Mouse (Mus musculus) urinary bladder, postnatal 36 days (tissue): ENCODE data around the gene Pyroxd2.
A peak's percentile ranks its signal among the peaks of the same experiment; 100 is the strongest.

Experiments used
- DNase-seq, 2 experiments: peaks; one replicate each; pipeline ENCODE4 v3.0.0; 2022; ENCODE audit warnings: low spot score in 2 of 2, mixed read lengths in 1 of 2

Gene Pyroxd2

DNA sequence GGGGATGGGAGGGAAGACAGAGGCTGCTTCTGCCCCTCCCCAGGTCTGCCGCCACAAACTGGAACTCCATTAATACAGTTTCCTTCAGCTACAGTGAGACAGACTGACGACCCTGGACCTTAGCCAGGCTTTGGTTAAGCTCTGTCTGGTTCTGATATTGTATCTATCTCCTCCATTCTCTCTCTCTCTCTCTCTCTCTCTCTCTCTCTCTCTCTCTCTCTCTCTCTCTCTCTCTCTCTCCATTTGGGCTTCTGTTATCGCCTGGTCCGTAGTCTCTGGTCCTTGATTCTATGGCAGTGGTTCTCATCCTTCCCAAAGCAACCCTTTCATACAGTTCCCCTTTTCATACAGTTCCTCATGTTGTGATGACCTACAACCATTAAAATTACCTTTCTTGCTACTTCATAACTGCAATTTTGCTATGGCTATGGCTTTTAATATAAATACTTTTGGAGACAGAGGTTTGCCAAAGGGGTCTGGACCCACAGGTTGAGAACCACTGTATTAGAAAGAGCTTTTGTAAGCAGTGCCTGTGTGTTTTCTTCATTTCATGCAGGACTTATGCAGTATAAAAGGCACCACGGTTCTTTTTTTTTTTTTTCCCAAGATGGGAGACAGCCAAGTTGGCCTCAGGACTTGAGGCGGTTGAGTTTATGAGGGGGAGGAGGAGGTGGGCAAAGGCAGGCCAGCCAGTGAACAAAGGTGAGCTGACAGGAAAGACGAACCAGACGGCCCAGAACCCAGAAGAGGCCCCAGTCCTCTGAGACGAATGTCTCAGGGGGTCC is 7.3 kb downstream of the Pyroxd2 start:
- DNase-seq: no peak

DNA sequence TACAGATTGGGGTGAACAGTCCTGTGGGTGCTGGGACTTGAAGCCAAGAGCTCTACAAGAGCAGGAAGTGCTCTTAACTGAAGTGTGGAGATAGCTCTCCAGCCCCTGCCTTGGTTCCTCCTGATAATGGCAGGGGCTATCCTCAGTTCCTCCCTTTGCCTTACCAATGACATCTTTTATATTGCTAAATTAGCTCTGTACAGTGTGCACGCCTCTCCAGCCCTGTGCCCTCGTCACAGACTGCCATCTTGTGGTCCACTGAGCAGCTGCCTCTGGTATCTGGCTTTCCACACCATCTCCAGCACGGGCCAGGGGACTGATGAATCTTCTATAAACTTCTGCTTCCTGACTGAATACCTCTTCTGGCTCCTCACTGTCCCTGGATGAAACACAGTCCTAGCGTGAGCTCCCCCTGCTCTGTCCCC is 8.4 kb downstream of the Pyroxd2 start:
- DNase-seq: peak; percentile 15 to 52

DNA sequence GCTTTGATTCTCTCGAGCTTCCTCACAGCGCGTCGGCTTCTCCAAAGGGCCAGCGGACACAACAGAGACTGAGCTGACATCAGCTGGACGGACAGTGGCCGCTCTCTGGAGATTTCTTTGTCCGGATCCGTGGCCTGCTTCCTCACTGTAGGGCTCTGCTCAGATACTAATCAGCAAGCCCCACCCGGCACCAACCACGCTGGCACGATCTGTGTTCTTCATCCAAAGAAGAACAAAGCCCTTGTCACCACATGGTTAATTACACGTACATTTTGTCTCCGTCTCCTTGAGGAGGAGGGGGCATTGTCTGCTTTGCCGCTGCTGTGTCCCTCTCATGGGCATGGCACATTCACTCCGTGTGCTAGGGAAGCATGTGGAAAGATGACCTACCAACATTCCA is 9.3 kb downstream of the Pyroxd2 start:
- DNase-seq: no peak

DNA sequence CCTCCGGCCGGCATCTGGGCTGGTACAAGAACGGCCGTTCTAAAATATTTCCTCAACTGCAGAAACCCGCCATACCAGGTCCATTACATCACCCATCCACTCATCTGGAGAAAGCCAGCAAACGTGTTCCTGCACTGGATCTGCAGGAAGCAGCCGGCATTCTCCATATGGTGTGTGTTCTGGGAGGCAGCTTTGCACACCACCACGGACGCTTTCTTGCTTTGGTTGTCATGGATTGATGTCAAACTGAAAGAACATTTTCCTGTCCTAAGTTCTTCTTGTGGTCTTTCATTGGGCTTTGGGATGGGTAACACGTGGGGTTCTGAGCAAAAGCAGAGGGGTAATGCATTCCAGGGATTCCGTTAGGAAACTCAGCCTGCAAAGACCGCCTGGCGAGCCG is 10.7 kb downstream of the Pyroxd2 start:
- DNase-seq: no peak

DNA sequence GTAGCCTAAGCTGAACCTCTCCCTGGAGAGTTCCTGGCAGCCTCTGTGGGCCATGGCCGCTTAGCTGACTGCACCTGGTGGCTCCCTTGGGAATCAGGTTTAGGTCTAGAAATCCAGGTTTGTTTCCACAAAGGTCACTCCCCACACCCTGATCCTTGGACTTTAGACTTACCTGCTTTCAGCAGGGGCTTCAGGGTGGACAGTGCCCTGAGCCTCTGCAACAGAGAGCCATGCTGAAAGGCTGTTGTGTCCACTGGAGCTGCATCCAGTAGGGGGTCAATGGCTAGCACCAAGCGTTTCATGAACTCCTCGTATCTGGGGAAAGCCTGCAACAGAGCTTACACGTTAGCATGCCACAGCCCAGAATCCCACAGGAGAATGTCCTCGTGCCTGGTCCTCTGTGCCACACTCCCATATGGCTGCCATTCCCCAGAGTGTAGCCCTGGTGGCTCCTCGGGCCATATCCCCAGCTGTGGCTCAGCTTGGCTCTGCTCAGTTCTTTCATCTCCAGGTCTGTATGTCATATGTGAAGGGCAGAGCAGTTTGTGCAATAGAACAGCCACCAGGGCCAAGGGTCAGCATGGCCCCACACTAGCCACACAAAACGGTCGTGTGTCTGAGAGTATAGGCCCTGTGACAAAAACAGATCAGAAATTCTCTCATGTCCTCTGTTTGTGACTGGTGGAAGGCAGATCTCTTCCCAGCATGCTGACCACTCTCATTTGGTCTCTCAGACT is 12.2 kb downstream of the Pyroxd2 start:
- DNase-seq: no peak

DNA sequence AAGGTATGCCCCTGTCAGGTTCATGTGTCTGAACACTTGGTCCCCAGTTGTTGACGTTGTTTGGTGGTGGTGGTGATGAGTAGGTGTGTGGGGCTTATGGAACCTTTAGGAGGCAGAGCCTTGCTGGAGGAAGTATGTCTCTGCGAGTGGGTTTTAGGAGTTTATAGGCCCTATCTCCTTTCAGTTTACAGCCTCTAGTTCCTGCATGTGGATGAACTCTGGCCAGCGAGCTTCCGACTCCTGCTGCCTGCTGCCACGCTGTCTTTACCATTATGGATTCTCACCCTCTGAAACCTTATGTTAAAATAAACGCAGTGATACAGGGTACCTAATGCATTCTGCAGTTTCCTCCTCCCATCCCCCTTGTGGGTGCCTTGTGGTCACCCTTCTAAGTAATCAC is 12.8 kb downstream of the Pyroxd2 start:
- DNase-seq: no peak

DNA sequence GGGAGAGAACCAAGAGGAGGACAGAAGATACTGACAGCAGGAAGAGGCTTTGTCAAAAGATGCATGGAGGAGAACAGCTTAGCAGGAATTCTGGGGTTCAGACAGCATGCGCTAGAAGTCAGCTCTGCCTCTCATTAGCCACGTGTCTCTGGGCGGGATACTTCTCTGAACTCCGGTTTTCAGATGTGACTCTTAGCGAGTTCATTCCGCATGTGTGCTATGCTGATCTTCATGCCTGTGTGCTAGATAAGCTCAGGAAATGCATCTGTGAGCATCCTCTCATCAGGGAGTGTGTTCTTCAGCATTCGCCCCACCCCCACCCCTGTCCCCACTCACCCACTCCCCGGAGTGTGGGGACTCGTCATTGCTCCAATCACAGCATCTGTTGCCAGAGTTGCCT is 14.8 kb downstream of the Pyroxd2 start:
- no peak for DNase-seq

DNA sequence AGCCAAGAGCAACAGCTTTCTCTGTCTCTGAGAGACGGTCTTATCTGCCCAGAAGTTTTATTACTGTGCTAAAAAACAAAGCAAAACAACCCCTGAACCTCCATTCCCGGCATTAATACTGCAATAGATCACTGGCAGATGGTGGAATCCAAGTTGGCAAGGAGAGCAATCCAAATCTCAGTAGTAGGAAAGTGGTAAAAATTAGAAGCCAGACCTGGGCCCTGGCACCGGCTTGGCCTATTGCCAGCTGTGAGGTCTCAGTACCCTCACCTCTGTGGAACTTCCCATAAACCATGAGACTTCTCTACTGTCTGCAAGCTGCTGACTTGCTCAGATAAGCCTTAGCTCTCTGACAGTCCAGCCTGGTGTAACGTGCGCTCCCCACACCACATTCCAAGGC is 17.6 kb downstream of the Pyroxd2 start:
- no peak for DNase-seq

DNA sequence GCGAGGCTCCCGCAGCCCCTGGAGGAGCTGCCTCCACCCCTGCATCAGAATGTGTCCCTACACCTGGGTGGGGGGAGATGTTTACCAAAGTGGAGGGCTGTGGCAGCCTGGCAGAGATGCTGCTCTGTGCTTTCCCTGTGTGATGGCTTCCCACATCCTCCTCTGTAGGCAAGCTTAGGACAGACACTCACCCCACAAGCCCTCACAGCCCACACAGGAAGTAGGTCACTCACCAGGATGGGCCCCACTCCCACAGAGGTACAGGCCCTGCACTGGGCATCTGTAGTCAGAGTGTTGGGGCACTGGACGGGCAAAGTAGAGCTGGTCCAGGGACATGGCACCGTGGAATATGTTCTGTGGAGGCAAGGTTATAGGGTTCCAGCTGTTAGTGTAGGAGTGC is 25.2 kb downstream of the Pyroxd2 start:
- no peak for DNase-seq

DNA sequence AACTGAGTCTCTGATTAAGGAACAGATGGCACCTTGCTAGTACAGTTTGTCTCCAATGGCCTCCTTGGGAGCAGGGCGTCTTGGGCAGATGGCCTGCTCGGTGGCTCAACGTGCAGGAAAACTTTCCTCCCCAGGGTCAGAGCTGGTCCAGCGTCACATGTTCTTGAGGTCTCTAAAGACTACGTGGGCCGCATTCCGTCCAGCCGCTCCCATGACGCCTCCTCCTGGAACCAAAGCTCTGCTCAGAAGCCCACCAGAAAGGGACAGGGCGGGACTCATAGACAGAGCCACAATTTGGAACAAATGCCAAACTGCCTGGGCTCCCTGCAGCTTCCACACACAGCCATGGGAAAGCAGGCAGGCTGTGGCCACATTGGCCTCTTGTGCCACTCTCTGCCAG is 25.8 kb downstream of the Pyroxd2 start:
- DNase-seq: no peak

DNA sequence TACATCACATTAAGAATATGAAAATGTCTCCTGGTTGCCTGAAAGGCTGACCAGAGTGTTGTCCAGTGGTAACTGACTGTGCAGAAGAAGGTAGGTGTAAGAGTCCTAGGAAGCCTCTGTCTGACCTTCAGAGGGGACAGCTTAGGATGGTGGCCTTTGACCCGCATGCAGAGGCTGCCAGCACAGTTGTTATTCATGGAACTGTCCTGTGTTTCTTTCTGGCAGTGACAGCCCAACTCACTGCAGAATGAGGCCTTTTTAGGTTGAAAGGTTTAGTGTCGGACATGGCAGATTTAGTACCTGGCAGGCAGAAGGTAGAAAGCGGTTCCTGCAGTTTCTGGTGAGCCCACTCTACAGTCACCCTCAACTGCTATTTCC is 26.6 kb downstream of the Pyroxd2 start:
- DNase-seq: no peak

DNA sequence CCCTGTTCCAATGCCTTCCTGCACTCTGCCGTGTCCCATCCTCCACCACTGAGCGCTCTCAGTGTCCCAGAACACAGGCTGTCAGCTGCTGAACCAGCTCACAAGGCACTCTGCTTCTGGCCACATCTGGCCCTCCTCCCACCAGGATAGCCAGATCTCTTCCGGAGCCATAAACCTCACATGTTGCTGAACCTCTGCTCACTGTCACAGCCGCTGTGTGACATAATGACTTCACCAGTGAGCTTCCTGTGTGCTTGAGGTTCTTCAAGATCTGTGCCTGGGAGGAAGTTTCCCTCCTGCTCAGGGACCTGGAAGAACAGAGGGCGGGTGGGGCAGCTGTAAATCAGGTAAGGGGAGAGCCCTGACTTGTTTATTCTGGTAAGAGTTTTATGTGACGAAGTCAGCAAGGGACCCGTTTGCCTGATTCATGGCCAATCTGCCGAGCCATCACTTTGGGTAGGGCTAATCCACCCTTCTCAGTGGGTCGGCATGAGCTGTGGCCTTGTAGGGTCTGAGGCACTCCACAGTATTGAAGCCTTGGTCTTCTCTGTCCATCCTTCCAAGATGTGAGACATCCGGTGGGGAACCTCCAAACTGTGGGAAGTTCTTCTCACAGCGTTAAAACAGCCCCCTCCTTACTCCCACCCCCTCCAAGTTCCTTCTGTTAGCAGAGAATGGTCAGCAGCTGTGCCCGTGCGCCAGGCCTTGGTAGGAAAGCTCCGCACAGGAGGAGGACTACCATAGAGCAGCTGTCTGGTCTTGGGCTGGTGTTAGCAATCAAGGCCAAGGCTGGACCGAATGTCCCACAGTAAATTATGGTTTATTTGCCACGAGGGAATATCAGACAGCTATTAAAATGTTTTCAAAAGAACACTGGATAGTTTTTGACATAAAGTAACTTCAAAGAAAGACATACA is 27.3 kb downstream of the Pyroxd2 start:
- DNase-seq: no peak

DNA sequence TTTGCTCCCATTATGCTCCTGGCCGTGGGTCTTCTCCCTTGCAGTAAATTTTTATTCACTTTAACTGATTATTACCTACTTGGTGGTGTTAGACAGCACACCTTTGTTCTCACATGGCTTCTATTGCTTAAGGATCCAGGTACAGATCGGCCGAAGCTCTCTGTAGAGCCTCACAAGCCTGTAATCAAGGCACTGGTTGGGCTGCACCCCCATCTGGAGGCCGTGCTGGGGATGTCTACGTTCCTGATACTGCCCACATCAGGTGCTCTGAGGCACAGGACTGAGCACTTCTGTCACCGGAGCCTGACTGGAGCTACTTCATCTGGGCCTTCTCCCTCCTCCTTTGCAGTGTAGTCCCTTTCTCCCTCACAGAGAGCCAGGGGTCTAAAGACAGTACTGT is 29.3 kb downstream of the Pyroxd2 start:
- DNase-seq: no peak

DNA sequence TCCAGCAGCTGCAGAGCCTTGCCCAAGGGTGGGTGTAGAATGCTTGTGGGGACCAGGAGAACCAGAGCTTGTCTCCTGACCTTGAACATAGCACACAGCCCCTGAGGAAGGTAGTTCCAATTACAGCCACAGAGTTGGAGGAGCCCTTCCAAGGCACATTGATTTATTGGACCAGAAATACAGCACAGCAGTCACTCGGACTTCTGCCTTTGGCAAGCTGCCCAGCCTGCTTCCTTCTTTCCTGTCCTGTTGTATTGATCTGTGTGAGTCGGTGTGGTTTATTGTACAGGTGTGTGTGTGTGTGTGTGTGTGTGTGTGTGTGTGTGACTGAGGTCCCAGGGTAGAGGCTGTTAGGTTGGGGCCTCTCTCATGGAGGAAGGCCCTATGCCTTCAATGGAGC is 30.1 kb downstream of the Pyroxd2 start:
- DNase-seq: no peak

DNA sequence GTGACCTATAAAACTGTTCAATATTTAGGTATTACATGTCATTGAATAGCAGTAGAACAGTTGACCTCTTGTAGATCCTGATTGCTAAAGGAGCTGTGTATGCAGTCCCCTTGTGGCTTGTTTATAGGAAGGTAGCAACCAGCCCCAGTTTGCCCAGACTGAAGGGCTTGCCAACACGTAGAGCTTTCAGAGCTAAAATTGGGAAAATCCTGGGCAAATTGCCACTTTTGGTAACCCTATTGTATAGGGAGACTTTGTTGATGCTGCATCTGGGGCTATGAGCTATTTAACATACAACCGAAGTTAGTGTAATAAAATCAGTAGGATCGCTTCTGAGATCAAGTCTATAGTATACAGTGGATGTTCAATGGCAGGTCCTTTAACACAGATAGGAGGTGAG is 34.5 kb downstream of the Pyroxd2 start:
- DNase-seq: no peak

DNA sequence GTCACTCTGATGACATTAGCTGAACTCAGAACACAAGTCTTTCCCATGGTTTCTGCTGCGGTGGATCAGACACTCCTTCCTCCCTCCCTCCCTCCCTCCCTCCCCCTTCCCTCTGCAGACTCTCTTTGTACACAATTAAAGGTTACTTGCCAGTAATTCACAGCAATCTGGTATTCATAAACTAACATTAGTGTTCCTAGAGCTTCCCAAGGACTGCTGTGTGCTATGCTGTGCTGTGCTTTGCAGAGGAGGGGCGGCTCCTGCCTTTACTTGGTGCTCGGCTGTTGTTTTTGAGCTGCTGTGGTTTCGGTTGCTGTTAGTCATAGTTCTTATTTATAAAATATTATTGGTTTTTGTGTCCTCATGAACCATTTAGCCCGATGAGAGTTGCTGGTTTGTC is 34.9 kb downstream of the Pyroxd2 start:
- no peak for DNase-seq

DNA sequence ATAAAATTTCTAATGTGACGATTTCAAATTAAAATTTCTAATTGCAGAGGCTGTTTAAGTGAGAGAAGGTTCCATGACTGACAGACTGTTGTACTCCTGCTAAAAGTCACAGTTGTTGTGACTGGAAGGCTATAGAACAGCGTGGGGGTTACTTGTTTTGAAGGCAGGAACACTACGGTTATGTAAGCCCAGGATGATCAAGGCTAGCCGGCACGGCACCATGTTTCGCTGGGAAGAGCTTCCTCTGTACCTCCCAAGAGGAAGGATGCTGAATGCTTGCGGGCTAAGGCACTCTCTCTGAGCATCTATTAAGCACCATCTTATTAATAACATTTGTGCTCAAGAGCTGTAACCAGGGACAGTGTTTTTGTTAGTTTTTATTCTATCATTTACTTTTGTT is 36.1 kb downstream of the Pyroxd2 start:
- DNase-seq: no peak

DNA sequence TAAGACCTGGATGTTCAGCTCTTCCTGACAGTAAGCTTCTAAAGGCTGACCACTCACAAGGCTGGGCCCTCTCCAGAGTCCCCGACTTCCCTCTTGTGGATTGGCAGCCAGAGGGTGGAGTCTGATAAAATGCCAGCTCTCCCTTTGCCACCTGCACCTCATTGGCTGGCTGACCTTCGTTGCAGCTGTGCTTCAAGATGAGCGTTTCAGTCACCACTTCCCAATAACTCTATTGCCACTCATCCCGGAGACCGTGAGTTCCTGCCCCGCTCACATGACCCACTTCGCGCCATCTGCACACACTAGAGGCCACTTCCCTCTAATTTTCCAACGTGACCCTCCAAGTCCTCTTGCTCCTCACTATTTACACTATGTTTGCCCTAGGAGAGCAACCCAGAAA is 38.8 kb downstream of the Pyroxd2 start:
- DNase-seq: no peak

DNA sequence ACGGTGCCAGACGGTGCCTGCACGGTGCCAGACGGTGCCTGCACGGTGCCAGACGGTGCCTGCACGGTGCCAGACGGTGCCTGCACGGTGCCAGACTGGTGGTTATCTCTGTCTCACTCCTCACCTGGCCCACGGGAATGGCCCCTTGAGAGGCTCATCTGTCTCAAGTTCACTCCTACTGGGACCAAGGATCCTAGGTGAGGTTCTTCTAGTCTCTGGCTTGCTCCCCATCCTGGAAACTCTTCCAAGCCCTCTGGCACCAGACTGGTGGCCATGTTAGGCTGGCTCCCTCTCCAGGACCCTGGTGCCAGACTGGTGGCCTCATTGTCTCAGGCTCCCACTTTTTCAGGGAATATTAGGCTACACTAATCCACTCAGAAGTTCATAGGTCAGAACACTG is 53.1 kb downstream of the Pyroxd2 start:
- no peak for DNase-seq

DNA sequence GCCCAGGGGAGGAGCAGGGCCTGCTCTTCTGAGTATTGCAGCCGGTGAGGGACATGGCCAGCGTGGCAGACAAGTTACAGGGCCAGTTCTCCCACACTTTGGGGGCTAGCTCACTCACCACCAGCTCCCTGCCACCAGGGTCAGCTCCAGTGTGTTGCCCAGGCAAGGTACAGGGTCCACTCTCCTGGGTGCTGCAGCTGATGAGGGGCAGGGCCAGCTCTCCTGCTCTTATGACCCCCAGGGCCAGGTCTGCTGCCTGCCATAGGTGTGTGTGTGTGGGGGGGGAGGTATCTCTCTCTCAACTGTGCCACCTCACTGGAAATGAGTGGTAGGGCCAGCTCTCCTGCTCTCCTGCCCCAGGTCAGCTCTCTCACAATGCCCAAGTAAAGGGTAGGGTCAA is 54.0 kb downstream of the Pyroxd2 start:
- DNase-seq: no peak

DNA sequence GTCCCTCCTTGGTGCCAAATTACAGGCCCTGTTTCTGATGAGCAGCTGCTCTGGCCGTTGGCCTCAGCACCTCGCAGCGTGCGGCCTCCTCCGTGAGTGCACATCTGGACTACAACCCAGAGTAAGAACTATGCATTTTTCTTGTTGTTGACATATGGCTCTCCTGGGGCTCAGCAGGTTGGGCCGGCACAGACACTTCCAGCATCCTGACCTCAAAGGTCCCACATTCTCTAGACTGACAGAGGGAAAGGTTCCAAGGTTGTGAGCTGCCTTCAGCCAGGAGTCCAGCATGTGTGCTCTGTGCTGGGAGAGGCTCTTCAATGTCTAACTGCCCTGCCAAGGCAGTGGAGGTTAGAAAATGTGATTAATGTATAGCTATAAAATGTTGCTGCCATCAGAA is 55.2 kb downstream of the Pyroxd2 start:
- DNase-seq: no peak

DNA sequence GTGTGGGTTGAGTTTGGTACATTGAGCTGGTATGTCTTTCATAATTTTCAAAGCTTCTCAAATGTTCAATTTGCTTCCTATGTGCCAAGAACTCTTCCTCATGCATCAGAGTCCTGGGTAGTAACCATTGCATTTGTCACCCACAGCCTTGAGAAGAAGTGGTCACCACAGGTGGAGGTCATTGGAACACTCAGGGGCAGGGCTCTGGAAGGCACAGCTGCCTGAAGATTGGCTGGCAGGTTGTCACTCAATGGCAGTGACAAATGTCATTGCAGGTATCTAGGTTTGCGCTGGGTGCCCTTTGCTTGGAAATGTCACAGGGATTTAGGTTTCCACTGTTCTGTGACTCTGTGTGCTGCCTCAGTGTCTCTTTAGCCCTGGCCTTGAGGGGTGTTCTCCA is 62.3 kb downstream of the Pyroxd2 start:
- no peak for DNase-seq
